Mouse (Mus musculus) small intestine, adult 2 months (tissue): ENCODE results near the gene F11.

Source experiments
- CTCF ChIP-seq: fragments of 200-500 bp; IDR thresholded peaks from 2 replicates; pipeline ENCODE4 v1.5.1; 2012; ENCODE audit warnings: low read depth, mild to moderate bottlenecking, control low read depth, inconsistent platforms, low read length, moderate library complexity, mixed read lengths; ENCODE audit not compliant: insufficient replicate concordance, insufficient read length; ENCODE audit errors: extremely low read depth
- POLR2A ChIP-seq: fragments of 200-500 bp; IDR thresholded peaks from 2 replicates; pipeline ENCODE4 v1.6.1; 2012; ENCODE audit warnings: low read depth, mild to moderate bottlenecking, control low read depth, inconsistent platforms, low read length, moderate library complexity

DNA sequence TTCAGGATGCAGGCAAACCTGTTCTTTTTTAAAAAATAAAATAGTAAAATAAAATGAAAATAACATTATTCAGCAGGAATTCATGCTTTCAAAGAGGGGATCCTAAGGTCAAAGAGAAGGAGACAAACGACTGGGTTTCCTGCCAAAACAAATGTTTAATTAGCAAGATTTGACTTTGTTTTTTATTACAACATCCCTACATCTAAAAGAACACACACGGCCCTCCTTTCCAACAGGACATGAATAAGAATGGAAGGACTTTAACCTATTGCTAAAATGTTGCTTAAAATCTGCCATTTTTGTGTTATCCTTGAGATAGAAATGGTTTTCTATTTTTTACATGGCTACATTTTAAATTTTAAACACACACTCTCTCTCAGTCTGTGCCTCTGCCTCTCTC, 8.7 kb downstream of the F11 start:
- TF ChIP-seq CTCF (no peak), POLR2A (no peak)
